Mouse (Mus musculus) urinary bladder, adult 18-20 months (tissue): ENCODE data around the gene Ttc39b.
A peak's percentile ranks its signal among the peaks of the same experiment; 100 is the strongest.

Experiments
- DNase-seq, 2 experiments: peaks; one replicate each; pipeline ENCODE4 v3.0.0; 2022; ENCODE audit warnings: low spot score in 2 of 2, mixed read lengths in 2 of 2

Ttc39b gene

GRCm38 (mm10) chr4:83186448-83186847, 137.6 kb downstream of the Ttc39b start:
- DNase-seq: no peak

GRCm38 (mm10) chr4:83183288-83183930, 140.6 kb downstream of the Ttc39b start:
- peak in 1 of 2 experiments; percentile 7 for DNase-seq

- no peak for DNase-seq
These were observed 141.6 kb downstream of the Ttc39b start for GRCm38 (mm10) chr4:83182178-83183068.

GRCm38 (mm10) chr4:83177471-83177870, 146.6 kb downstream of the Ttc39b start:
- DNase-seq: no peak

- DNase-seq: no peak
These were observed 149.1 kb downstream of the Ttc39b start for GRCm38 (mm10) chr4:83174946-83175345.

- DNase-seq: no peak
These were observed 151.8 kb downstream of the Ttc39b start for GRCm38 (mm10) chr4:83172278-83172677.

- DNase-seq: no peak
These were observed 153.3 kb downstream of the Ttc39b start for GRCm38 (mm10) chr4:83170741-83171140.
